Mouse (Mus musculus) testis, adult 2 months (tissue): ENCODE results near the gene Yeats2.

Source experiments
- CTCF ChIP-seq: fragments of 200-500 bp; IDR thresholded peaks from 2 replicates; pipeline ENCODE4 v1.5.1; 2012; ENCODE audit warnings: low read depth, mild to moderate bottlenecking, inconsistent platforms, low read length, moderate library complexity; ENCODE audit not compliant: control insufficient read depth, insufficient read depth, insufficient replicate concordance
- POLR2A ChIP-seq: fragments of 200-500 bp; IDR thresholded peaks from 2 replicates; pipeline ENCODE4 v1.6.1; 2012; ENCODE audit warnings: low read depth, mild to moderate bottlenecking, inconsistent platforms, low read length, moderate library complexity; ENCODE audit not compliant: control insufficient read depth

GRCm38 (mm10) chr16:20240468-20241414 lies 99.9 kb downstream of the Yeats2 start, which contains the start of gene Map6d1:
- TF ChIP-seq CTCF (no peak), POLR2A (no peak)
